Mouse (Mus musculus): ENCODE data around the gene Ergic1. TPM values are rescaled to one million over a fixed set of nuclear protein-coding genes. Genes with fewer than 3 reads are reported as not detected.

The Ergic1 gene
- total RNA-seq, 2 experiments from 2014 or later, result 109 to 115 TPM

DNA sequence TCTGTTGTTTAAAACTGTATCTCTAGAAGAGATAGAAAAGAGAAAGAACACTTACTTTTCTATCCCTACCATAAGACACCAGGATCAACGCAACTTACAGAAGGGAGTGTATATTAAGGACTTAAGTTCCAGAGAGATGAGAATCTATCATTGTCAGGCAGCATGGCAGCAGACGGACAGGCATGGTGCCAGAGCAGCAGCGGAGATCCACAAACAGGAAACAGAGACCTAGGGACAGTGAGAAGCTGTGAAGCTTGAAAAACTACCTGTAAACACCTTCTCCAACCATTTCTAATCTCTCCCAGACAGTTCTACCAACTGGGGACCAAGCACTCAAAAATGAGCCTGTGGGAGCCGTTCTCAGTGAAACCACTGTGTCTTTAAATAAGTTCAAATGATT lies 142.4 kb downstream of the Ergic1 start:
- no peak for DNase-seq

GRCm38 (mm10) chr17:26705463-26706359 lies 144.4 kb downstream of the Ergic1 start:
- no peak for DNase-seq

Small RNA genes within 50 kb of the gene (microRNA-seq; reads per million reads assigned to microRNA genes)
- gene Gm22420, result 0 reads per million in 2 experiments

Other genes starting within 250 kb of the Ergic1 start
- 10 to 100 TPM; 81.4 to 87.9 TPM for gene Neurl1b, start 146.7 kb upstream of the Ergic1 start, total RNA-seq (2021)
- 10 to 100 TPM; 66.9 to 69.5 TPM for gene Dusp1, start 639 bp downstream of the Ergic1 start, total RNA-seq (2021)
- 10 to 100 TPM; 85.3 to 85.5 TPM for gene Atp6v0e, start 101.7 kb downstream of the Ergic1 start, total RNA-seq (2021)
- gene Crebrf, start 154.2 kb downstream of the Ergic1 start, total RNA-seq (2021), result 10 to 100 TPM; 17.5 to 20.8 TPM
- gene Bnip1, start 219.6 kb downstream of the Ergic1 start, total RNA-seq (2021), result 10 to 100 TPM; 41.4 to 43.0 TPM

Measured in heart, postnatal 4 days (tissue).